Mouse (Mus musculus) kidney, adult 2 months (tissue): ENCODE data around the gene Gm12166.

Experiments
- CTCF ChIP-seq: fragments of 200-500 bp; conservative IDR thresholded peaks from 2 replicates; pipeline ENCODE4 v1.5.1; 2011; ENCODE audit warnings: low read depth, mild to moderate bottlenecking, control low read depth, low read length, moderate library complexity, mixed read lengths; ENCODE audit not compliant: insufficient read depth, insufficient read length
- POLR2A ChIP-seq: fragments of 200-500 bp; IDR thresholded peaks from one replicate; pipeline ENCODE4 v1.6.1; 2011; ENCODE audit warnings: low read depth, low read length, control low read depth

- TF ChIP-seq CTCF (no peak), POLR2A (no peak)
These were observed 33.5 kb upstream of the Gm12166 start for GRCm38 (mm10) chr11:46085398-46086163.
